Mouse (Mus musculus) gastrocnemius, adult 2 months (tissue): Measurements from ENCODE around the gene Spef2. TPM values are rescaled to one million over a fixed set of nuclear protein-coding genes. Genes with fewer than 3 reads are reported as not detected.
A peak's percentile ranks its signal among the peaks of the same experiment; 100 is the strongest.
"Not testable (repeated sequence)": the region's sequence is repeated elsewhere in the genome, so short reads cannot be mapped to it uniquely, and the experiment has no call there.

Experiments used
- DNase-seq: peaks from one replicate; pipeline ENCODE4 v3.0.0; 2022
- H3K27ac ChIP-seq: fragments of 200-600 bp; 2 replicates; pipeline ENCODE4 v1.8.1; 2022; ENCODE audit warnings: mild to moderate bottlenecking
- H3K4me3 ChIP-seq: fragments of 200-600 bp; 2 replicates; pipeline ENCODE4 v1.8.1; 2022; ENCODE audit warnings: mild to moderate bottlenecking, moderate library complexity
- CTCF ChIP-seq: fragments of 200-600 bp; IDR thresholded peaks from 2 replicates; pipeline ENCODE4 v1.8.1; 2022; ENCODE audit warnings: antibody characterized with exemption, mild to moderate bottlenecking, moderate library complexity
- intact Hi-C: fragments of 180-260 bp; cut with DNase I; formaldehyde crosslinking; loops from one replicate; pipeline ENCODE4 v1.15.1; 2025
- long read RNA-seq, 2 experiments: library from polyadenylated mRNA; stranded (forward); transcript quantifications; one replicate each; pipeline ENCODE4 v2.0.0; 2021
- total RNA-seq, 2 experiments: library from RNA; stranded (reverse); gene quantifications; 2 replicates each; pipeline ENCODE4 v1.2.3; 2021

The Spef2 gene
- under 1 TPM in 1 of 2 experiments, not detected in 1; 0.03 TPM for total RNA-seq
- long read RNA-seq, experiment 1 = 0 reads
- long read RNA-seq, experiment 2 = 0 reads

- peak; percentile 29 for TF ChIP-seq CTCF
- intact Hi-C loops = no loop called here
- H3K27ac ChIP-seq = no peak within 1 kb of the TSS
- H3K4me3 ChIP-seq = peak within 1 kb of the TSS; percentile 57
- DNase-seq = peak; percentile 48
Observed at GRCm38 (mm10) chr15:9748359-9749102, at the start of gene Spef2. Gene Spef2 (minus strand): TSS chr15:9748868.

- TF ChIP-seq CTCF = no peak
- intact Hi-C loops = no loop called here
Observed at GRCm38 (mm10) chr15:9794131-9794530, 45.5 kb upstream of the Spef2 start.

DNA sequence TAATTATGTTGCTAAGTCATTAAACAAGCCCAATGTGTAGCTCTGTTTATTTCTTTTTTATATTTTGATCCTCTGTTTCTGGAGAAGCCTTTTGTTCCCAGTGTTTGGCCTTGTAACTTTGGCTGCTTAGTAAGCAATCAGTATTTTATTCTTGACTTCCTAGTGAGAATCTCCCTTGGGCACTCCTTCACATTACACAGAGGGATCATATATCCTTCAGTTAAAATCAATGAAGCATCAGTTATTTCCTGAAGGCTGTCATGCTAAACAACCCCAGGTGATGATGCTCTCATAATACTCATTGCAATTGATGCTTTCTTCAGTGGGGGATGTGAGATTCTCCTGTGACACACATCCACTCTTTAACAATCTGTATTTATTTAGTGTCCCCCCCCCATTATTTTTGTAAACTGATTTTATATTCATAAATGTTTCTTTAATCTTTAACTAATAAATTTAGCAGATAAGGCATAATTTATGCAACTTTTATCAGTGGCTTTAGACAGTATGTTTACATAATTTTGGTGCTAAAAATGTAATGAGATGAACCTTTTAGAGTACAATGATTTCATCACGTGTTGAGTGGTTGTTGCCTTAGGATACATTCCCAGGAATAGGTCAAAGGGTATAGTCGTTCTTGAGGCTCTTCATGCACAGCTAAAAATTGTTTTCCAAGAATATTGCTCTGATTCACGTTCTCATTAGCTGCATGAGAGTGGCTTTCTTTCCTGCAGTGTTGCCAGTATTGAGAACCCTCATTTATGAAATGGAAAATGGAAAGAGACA, 39.8 kb upstream of the Spef2 start:
- no peak for TF ChIP-seq CTCF
- H3K4me3 ChIP-seq = no peak overlapping the region
- H3K27ac ChIP-seq = no peak overlapping the region
- DNase-seq = no peak
- intact Hi-C loops = no loop called here

More at GRCm38 (mm10) chr15:9794131-9794530, 45.5 kb upstream of the Spef2 start:
- Histone ChIP-seq H3K27ac (no peak overlapping the region), H3K4me3 (no peak overlapping the region)
- no peak for DNase-seq

DNA sequence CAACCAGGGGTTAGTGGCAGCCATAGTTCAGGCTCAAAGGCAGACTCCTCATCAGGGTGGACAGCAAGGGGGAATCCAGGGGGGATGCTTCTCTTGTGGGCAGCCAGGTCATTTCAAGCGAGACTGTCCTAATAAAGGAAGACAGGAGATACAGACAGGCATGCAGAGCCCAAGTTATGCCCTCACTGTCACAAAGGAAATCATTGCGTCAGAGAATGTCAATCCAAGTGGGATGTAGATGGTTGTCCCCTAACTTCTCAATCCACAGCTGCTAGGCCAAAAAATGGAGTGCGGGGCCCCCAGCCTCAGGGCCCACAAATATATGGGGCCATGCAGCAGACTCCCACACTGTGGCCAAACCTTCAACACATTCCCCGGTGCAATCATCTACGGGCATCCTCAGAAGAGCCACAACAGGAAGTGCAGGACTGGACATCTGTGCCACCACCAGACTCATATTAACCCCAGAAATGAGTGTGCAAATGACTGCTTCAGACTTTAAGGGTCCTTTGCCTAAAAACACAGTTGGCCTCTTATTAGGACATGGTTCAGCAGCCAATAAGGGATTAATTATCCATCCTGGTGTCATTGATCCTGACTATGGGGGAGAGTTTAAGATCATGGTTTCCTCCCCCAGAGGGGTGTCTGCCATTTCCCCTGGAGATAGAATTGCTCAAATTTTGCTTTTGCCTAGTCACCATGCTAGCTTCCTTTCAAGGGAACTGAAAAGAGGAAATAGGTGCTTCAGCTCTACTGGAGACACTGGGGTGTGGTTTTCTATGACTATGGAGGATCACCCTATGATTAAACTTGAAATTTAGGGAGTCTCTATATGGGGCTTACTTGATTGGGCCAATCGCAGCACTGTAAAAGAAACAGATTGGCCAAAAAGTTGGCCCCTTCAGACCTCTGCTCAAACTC, 25.8 kb upstream of the Spef2 start:
- intact Hi-C loops, H3K4me3 ChIP-seq, H3K27ac ChIP-seq, DNase-seq: not testable (repeated sequence)

- Histone ChIP-seq H3K4me3 (no peak overlapping the region), H3K27ac (no peak overlapping the region)
- DNase-seq = peak; percentile 27
- intact Hi-C loops = no loop called here
- TF ChIP-seq CTCF = no peak
Observed at GRCm38 (mm10) chr15:9768184-9768918, 19.7 kb upstream of the Spef2 start.

- Histone ChIP-seq H3K4me3 (no peak overlapping the region), H3K27ac (no peak overlapping the region)
- intact Hi-C loops = no loop called here
- no peak for DNase-seq
- TF ChIP-seq CTCF = no peak
Observed at GRCm38 (mm10) chr15:9767034-9767433, 18.4 kb upstream of the Spef2 start.

DNA sequence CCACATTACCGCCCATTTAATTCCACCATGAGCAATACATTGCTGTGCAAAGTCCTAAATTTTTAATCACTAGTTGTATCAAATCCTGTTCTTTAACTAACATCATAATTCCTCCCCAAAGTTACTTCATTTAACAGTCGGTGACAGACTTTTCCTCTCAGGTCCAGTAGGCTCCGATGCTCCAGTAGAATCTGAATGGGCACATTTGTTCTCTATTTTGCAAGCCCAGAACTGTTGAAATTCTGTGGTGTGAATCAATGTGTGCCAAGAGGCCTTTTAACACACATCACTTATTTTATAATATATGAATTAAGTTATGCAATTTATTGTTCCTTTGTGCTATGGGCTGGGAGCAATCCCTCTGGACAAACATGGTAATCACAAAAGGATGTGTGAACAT, 2.3 kb upstream of the Spef2 start:
- no peak for TF ChIP-seq CTCF
- intact Hi-C loops = no loop called here
- H3K4me3 ChIP-seq = no peak overlapping the region
- no peak for DNase-seq
- no peak overlapping the region for H3K27ac ChIP-seq

- H3K4me3 ChIP-seq = no peak overlapping the region
- DNase-seq = no peak
- intact Hi-C loops = no loop called here
- H3K27ac ChIP-seq = no peak overlapping the region
- TF ChIP-seq CTCF = no peak
Observed at GRCm38 (mm10) chr15:9747410-9748104, 1.1 kb downstream of the Spef2 start.

GRCm38 (mm10) chr15:9742172-9742571, 6.5 kb downstream of the Spef2 start:
- Histone ChIP-seq H3K4me3 (no peak overlapping the region), H3K27ac (no peak overlapping the region)
- intact Hi-C loops = no loop called here
- no peak for DNase-seq
- no peak for TF ChIP-seq CTCF

DNA sequence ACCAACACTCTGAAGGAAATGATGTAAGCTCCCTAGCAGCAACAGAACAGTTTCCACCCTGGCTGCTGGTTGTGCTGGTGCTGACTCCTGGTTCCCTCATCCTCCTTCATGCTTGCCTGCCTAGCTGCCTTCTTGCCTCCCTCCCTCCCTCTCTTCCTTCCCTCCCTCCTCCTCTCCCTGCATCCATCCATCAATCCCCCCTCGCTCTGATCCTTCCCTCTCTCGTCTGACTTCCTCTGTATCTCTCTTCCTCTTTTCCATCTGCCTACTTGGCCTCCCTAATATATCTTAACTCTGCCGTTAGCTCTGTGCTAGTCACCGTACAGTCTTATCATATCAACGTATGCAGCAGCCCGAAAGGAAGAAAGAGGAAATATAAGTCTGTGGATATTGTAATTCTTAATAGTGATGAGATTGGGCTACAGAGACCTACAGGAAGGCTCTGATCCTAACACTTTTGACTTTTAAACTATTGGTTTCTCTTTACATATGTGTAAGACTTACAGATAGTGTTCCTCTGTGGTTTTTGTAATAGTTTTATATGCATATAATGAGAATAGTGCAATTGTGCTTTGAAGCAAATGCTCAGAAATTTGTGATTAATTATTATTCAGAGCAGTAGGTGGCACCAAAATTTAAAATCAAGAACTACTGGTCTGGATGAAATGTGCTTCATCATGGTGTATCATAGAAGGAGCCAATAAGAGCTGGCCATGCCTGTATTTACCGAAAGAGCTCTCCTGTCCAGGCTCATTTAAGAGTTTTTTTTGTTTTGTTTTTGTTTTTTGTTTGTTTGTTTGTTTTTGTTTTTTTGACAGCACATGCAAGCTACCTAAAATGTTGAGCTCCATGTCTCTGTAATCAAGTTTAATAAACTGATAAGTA, 33.9 kb downstream of the Spef2 start:
- no peak overlapping the region for H3K4me3 ChIP-seq
- intact Hi-C loops = no loop called here
- no peak overlapping the region for H3K27ac ChIP-seq
- TF ChIP-seq CTCF = no peak
- DNase-seq = no peak
